In the genomic region with DNA sequence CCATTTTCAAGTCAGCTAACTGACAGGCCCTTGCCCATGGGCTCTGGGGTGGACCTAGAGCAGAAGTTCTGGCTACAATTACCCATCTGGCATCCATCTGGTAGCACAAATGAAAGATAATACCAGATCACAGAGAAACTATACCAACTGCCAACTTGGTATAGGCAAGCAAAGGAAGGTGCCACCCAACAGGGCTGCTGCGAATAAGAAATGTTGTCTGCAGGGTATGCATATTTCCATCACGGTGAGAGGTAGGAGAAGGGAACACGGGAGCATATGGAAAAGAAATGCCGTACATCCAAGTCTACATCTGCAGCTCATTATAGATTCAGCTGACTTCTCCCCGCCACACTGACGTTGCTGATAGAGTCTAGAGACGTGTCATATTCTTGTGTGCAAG, we compare ENCODE assay signal across 18 mouse cellular contexts.
DNase-seq lines count a peak whose midpoint lies in the region; ATAC-seq lines count a peak whose summit lies in the region.
"Had no signal": no experiment of that assay in that cellular context is flagged by ENCODE, and none has a peak within 500 bp of the region (broad histone marks: within the 10 kb centered on the region; RNA-seq: fewer than 3 reads in every experiment).

No protein-coding gene starts in this region.

- H3K27ac ChIP-seq in hindbrain, embryonic 11.5 days (ENCODE audit: low read depth, low read length), result no peak overlapping the region
- H3K27ac ChIP-seq in hindbrain, embryonic 16.5 days (ENCODE audit: low read depth, low read length), result no peak overlapping the region
- H3K27ac ChIP-seq in embryonic facial prominence, embryonic 13.5 days, result peak overlapping the region; percentile 14; the same call in 1 of the 2 replicates
- H3K27ac ChIP-seq in limb, embryonic 11.5 days (replicated peaks; ENCODE audit: low read depth, low read length), result no peak overlapping the region
- H3K27ac ChIP-seq in intestine, embryonic 16.5 days (ENCODE audit: low read length), result no peak overlapping the region
- H3K27ac ChIP-seq: limb, embryonic 15.5 days; liver, embryonic 15.5 days; midbrain, embryonic 12.5 days had no signal

- WGBS in hindbrain, embryonic 11.5 days, result 66% methylated on average over 7 of the region's 7 CpGs
- WGBS in hindbrain, embryonic 16.5 days, result 63% methylated on average over 7 of the region's 7 CpGs
- WGBS in embryonic facial prominence, embryonic 13.5 days, result 29% methylated on average over 7 of the region's 7 CpGs
- WGBS in limb, embryonic 11.5 days, result 22% methylated on average over 7 of the region's 7 CpGs
- 92% methylated on average over 7 of the region's 7 CpGs for WGBS in intestine, embryonic 16.5 days

- no peak overlapping the region for H3K4me2 ChIP-seq in hindbrain, embryonic 11.5 days (replicated peaks; ENCODE audit: low read depth, low read length)
- no peak overlapping the region for H3K4me2 ChIP-seq in hindbrain, embryonic 16.5 days (ENCODE audit: low read length)
- peak overlapping the region; percentile 7; the same call in 1 of the 2 replicates for H3K4me2 ChIP-seq in embryonic facial prominence, embryonic 13.5 days
- no peak overlapping the region; the same call in 1 of the 2 replicates for H3K4me2 ChIP-seq in limb, embryonic 11.5 days (ENCODE audit: low read depth, severe bottlenecking)
- H3K4me2 ChIP-seq in intestine, embryonic 16.5 days (ENCODE audit: low read depth, low read length), result no peak overlapping the region
- H3K4me2 ChIP-seq: limb, embryonic 15.5 days; liver, embryonic 15.5 days; midbrain, embryonic 12.5 days had no signal

- peak; percentile 38 for DNase-seq in embryo, embryonic 10 days (ENCODE audit: low spot score)
- DNase-seq in embryo, embryonic 9.5 days (ENCODE audit: extremely low spot score), result no peak
- DNase-seq in hindbrain, embryonic 11.5 days (ENCODE audit: low spot score), result peak; percentile 9
- peak; percentile 47 for DNase-seq in limb, embryonic 11.5 days (ENCODE audit: low spot score)
- no peak for DNase-seq in kidney, postnatal 36 days
- DNase-seq: adrenal gland, adult 8-10 months; cerebellum, adult 9-11 months; heart, postnatal 36 days; kidney, adult 9 months; lung, postnatal 10 days had no signal

- H3K9ac ChIP-seq in hindbrain, embryonic 11.5 days (ENCODE audit: low read depth, low read length), result no peak overlapping the region
- no peak overlapping the region for H3K9ac ChIP-seq in hindbrain, embryonic 16.5 days (ENCODE audit: low read depth, low read length)
- no peak overlapping the region for H3K9ac ChIP-seq in embryonic facial prominence, embryonic 13.5 days
- H3K9ac ChIP-seq in limb, embryonic 11.5 days (ENCODE audit: low read length), result no peak overlapping the region
- no peak overlapping the region for H3K9ac ChIP-seq in intestine, embryonic 16.5 days (ENCODE audit: low read depth, low read length)
- H3K9ac ChIP-seq: limb, embryonic 15.5 days; liver, embryonic 15.5 days; midbrain, embryonic 12.5 days had no signal

- H3K9me3 ChIP-seq in hindbrain, embryonic 11.5 days (ENCODE audit: control insufficient read depth, low read length), result no peaks in the 10 kb centered on the region
- H3K9me3 ChIP-seq in hindbrain, embryonic 16.5 days (ENCODE audit: control insufficient read depth, low read length), result no peaks in the 10 kb centered on the region
- H3K9me3 ChIP-seq in embryonic facial prominence, embryonic 13.5 days, result no peaks in the 10 kb centered on the region
- no peaks in the 10 kb centered on the region for H3K9me3 ChIP-seq in limb, embryonic 11.5 days (ENCODE audit: control insufficient read depth, low read length)
- no peaks in the 10 kb centered on the region for H3K9me3 ChIP-seq in intestine, embryonic 16.5 days (ENCODE audit: control insufficient read depth, low read length)
- H3K9me3 ChIP-seq: limb, embryonic 15.5 days; liver, embryonic 15.5 days; midbrain, embryonic 12.5 days had no signal

- ATAC-seq in hindbrain, embryonic 11.5 days (ENCODE audit: low FRiP score), result no peak
- ATAC-seq in hindbrain, embryonic 16.5 days, result no peak
- no peak for ATAC-seq in embryonic facial prominence, embryonic 13.5 days (ENCODE audit: insufficient number of reproducible peaks, insufficient read depth, low FRiP score, low TSS enrichment, low read depth)
- no peak for ATAC-seq in limb, embryonic 11.5 days (ENCODE audit: insufficient number of reproducible peaks, low FRiP score, low TSS enrichment, low read depth)
- no peak for ATAC-seq in intestine, embryonic 16.5 days
- ATAC-seq: Patski had no signal

- no peak overlapping the region for H3K4me3 ChIP-seq in hindbrain, embryonic 11.5 days (ENCODE audit: low read depth, low read length)
- H3K4me3 ChIP-seq in hindbrain, embryonic 16.5 days (ENCODE audit: low read length), result no peak overlapping the region
- no peak overlapping the region for H3K4me3 ChIP-seq in embryonic facial prominence, embryonic 13.5 days
- no peak overlapping the region for H3K4me3 ChIP-seq in limb, embryonic 11.5 days (ENCODE audit: low read depth, low read length)
- H3K4me3 ChIP-seq in intestine, embryonic 16.5 days (ENCODE audit: low read length), result no peak overlapping the region
- H3K4me3 ChIP-seq: limb, embryonic 15.5 days; liver, embryonic 15.5 days; midbrain, embryonic 12.5 days; myocyte had no signal

- H3K27me3 ChIP-seq in hindbrain, embryonic 11.5 days (ENCODE audit: control insufficient read depth, insufficient read depth, low read length), result no peaks in the 10 kb centered on the region
- no peaks in the 10 kb centered on the region for H3K27me3 ChIP-seq in hindbrain, embryonic 16.5 days (replicated peaks; ENCODE audit: control insufficient read depth, insufficient read depth, low read length)
- H3K27me3 ChIP-seq in embryonic facial prominence, embryonic 13.5 days, result no peaks in the 10 kb centered on the region
- no peaks in the 10 kb centered on the region for H3K27me3 ChIP-seq in limb, embryonic 11.5 days (ENCODE audit: control insufficient read depth, insufficient read depth, low read length)
- no peaks in the 10 kb centered on the region for H3K27me3 ChIP-seq in intestine, embryonic 16.5 days (replicated peaks; ENCODE audit: control insufficient read depth, insufficient read depth, low read length)
- H3K27me3 ChIP-seq: limb, embryonic 15.5 days; liver, embryonic 15.5 days; midbrain, embryonic 12.5 days; Patski had no signal

- H3K4me1 ChIP-seq in hindbrain, embryonic 11.5 days (replicated peaks; ENCODE audit: control insufficient read depth, insufficient read depth, low read length), result no peaks in the 10 kb centered on the region
- peaks cover 8% of the 10 kb centered on the region for H3K4me1 ChIP-seq in hindbrain, embryonic 16.5 days (ENCODE audit: control insufficient read depth, insufficient read depth, low read depth, low read length)
- H3K4me1 ChIP-seq in embryonic facial prominence, embryonic 13.5 days, result peaks cover 23% of the 10 kb centered on the region
- H3K4me1 ChIP-seq in limb, embryonic 11.5 days (ENCODE audit: control insufficient read depth, insufficient read depth, low read length), result peaks cover 9% of the 10 kb centered on the region; the same call in 1 of the 2 replicates
- no peaks in the 10 kb centered on the region for H3K4me1 ChIP-seq in intestine, embryonic 16.5 days (ENCODE audit: control insufficient read depth, insufficient read depth, low read length)
- H3K4me1 ChIP-seq: liver, embryonic 15.5 days had no signal

- H3K36me3 ChIP-seq in hindbrain, embryonic 11.5 days (ENCODE audit: control insufficient read depth, insufficient read depth, low read length), result no peaks in the 10 kb centered on the region
- no peaks in the 10 kb centered on the region for H3K36me3 ChIP-seq in hindbrain, embryonic 16.5 days (ENCODE audit: control insufficient read depth, insufficient read depth, low read length)
- H3K36me3 ChIP-seq in embryonic facial prominence, embryonic 13.5 days, result no peaks in the 10 kb centered on the region
- H3K36me3 ChIP-seq in limb, embryonic 11.5 days (ENCODE audit: control insufficient read depth, insufficient read depth, low read length), result no peaks in the 10 kb centered on the region
- H3K36me3 ChIP-seq in intestine, embryonic 16.5 days (ENCODE audit: control insufficient read depth, insufficient read depth, low read length), result no peaks in the 10 kb centered on the region
- H3K36me3 ChIP-seq: limb, embryonic 15.5 days; liver, embryonic 15.5 days; midbrain, embryonic 12.5 days had no signal

Comparison
In these comparisons a context has a peak if more than half of its experiments do, and no peak if none do; other contexts are left out.
1. DNase-seq: peak in embryo, embryonic 10 days (single experiment), hindbrain, embryonic 11.5 days (single experiment) and limb, embryonic 11.5 days (single experiment); none in embryo, embryonic 9.5 days (single experiment) and kidney, postnatal 36 days (0 of 2).